Mouse (Mus musculus) brain, embryonic 14.5 days (tissue): ENCODE data around the gene Mrpl21.

Experiments
- CTCF ChIP-seq: fragments of 200-500 bp; IDR thresholded peaks from 2 replicates; pipeline ENCODE4 v1.5.1; 2012; ENCODE audit warnings: inconsistent platforms, mild to moderate bottlenecking, moderate library complexity, borderline replicate concordance; ENCODE audit not compliant: insufficient read depth, insufficient read length; ENCODE audit errors: extremely low read depth
- POLR2A ChIP-seq: fragments of 200-500 bp; IDR thresholded peaks from 2 replicates; pipeline ENCODE4 v1.6.1; 2012; ENCODE audit warnings: mild to moderate bottlenecking, inconsistent platforms, borderline replicate concordance; ENCODE audit not compliant: poor library complexity, insufficient read depth, insufficient read length, severe bottlenecking; ENCODE audit errors: extremely low read depth

GRCm38 (mm10) chr19:3324271-3324811 lies 41.6 kb downstream of the Mrpl21 start:
- TF ChIP-seq CTCF (no peak), POLR2A (no peak)
